8 mouse cellular contexts compared by ENCODE assay signal in genomic region chr12:69436839-69437501, GRCm38 (mm10).
DNase-seq lines count a peak whose midpoint lies in the region; ATAC-seq and TF ChIP-seq lines count a peak whose summit lies in the region.

No protein-coding gene starts in this region.

- no peaks in the 10 kb centered on the region for H3K4me1 ChIP-seq in forebrain, embryonic 11.5 days (replicated peaks; ENCODE audit: control insufficient read depth, insufficient read depth, low read length)
- H3K4me1 ChIP-seq in forebrain, embryonic 15.5 days: no peaks in the 10 kb centered on the region
- H3K4me1 ChIP-seq in cerebellum, adult 2 months (ENCODE audit: control insufficient read depth, insufficient read depth, low read length): no peaks in the 10 kb centered on the region

- peak; percentile 90 for ATAC-seq in forebrain, embryonic 11.5 days (replicated peaks; ENCODE audit: low FRiP score)
- ATAC-seq in forebrain, embryonic 15.5 days (replicated peaks): no peak
- ATAC-seq in inflammation-experienced regulatory T-cells, adult 6 months: peak; percentile 71

- no peak overlapping the region for H3K4me3 ChIP-seq in forebrain, embryonic 11.5 days (ENCODE audit: low read depth, low read length)
- H3K4me3 ChIP-seq in forebrain, embryonic 15.5 days: no peak overlapping the region
- H3K4me3 ChIP-seq in cerebellum, adult 2 months (replicated peaks; ENCODE audit: insufficient read depth, low read depth, low read length): no peak overlapping the region

- no peak for TF ChIP-seq POLR2A in cerebellum, adult 2 months (IDR thresholded peaks at IDR 0.05; ENCODE audit: borderline replicate concordance, insufficient read depth, low read length)

- no peaks in the 10 kb centered on the region for H3K27me3 ChIP-seq in forebrain, embryonic 11.5 days (ENCODE audit: control insufficient read depth, insufficient read depth, low read length)
- no peaks in the 10 kb centered on the region for H3K27me3 ChIP-seq in forebrain, embryonic 15.5 days
- H3K27me3 ChIP-seq in cerebellum, adult 2 months (ENCODE audit: control insufficient read depth, insufficient read depth, low read length): no peaks in the 10 kb centered on the region

- H3K9ac ChIP-seq in forebrain, embryonic 11.5 days (ENCODE audit: low read length): no peak overlapping the region
- no peak overlapping the region for H3K9ac ChIP-seq in forebrain, embryonic 15.5 days (replicated peaks)

- no peak overlapping the region for H3K4me2 ChIP-seq in forebrain, embryonic 11.5 days (ENCODE audit: low read depth, low read length, severe bottlenecking)
- no peak overlapping the region for H3K4me2 ChIP-seq in forebrain, embryonic 15.5 days (replicated peaks)

- H3K36me3 ChIP-seq in forebrain, embryonic 11.5 days (ENCODE audit: control insufficient read depth, insufficient read depth, low read length): no peaks in the 10 kb centered on the region
- no peaks in the 10 kb centered on the region for H3K36me3 ChIP-seq in forebrain, embryonic 15.5 days

- WGBS in forebrain, embryonic 11.5 days: 11% methylated on average over 10 of the region's 10 CpGs
- WGBS in forebrain, embryonic 15.5 days: 8% methylated on average over 10 of the region's 10 CpGs
- 40% methylated on average over 10 of the region's 10 CpGs for WGBS in cerebellum, adult 2 months

- DNase-seq in forebrain, embryonic 11.5 days (ENCODE audit: low spot score): peak; percentile 79
- DNase-seq in ovary, adult 18-20 months (ENCODE audit: low spot score): peak; percentile 39
- DNase-seq in ovary, postnatal 36 days (ENCODE audit: low spot score): no peak
- peak; percentile 64 to 69 for DNase-seq in right cerebral cortex, postnatal 36 days (ENCODE audit: low spot score in 2 of 2)
- DNase-seq in heart, postnatal 4 days: no peak
- no peak for DNase-seq in cerebellum, adult 2 months

- no peak for TF ChIP-seq CTCF in cerebellum, adult 2 months (IDR thresholded peaks at IDR 0.05; ENCODE audit: borderline replicate concordance, insufficient read depth, low read depth, low read length)

- H3K9me3 ChIP-seq in forebrain, embryonic 11.5 days (ENCODE audit: control insufficient read depth, low read length): no peaks in the 10 kb centered on the region
- no peaks in the 10 kb centered on the region for H3K9me3 ChIP-seq in forebrain, embryonic 15.5 days

- peak overlapping the region; percentile 19; the same call in 1 of the 2 replicates for H3K27ac ChIP-seq in forebrain, embryonic 11.5 days (ENCODE audit: low read depth, low read length)
- no peak overlapping the region for H3K27ac ChIP-seq in forebrain, embryonic 15.5 days (replicated peaks)
- no peak overlapping the region for H3K27ac ChIP-seq in cerebellum, adult 2 months (ENCODE audit: insufficient read depth, low read length)

Comparison
In these comparisons a context has a peak if more than half of its experiments do, and no peak if none do; other contexts are left out.
1. DNase-seq: peak in forebrain, embryonic 11.5 days (single experiment), ovary, adult 18-20 months (single experiment) and right cerebral cortex, postnatal 36 days (2 of 2); none in ovary, postnatal 36 days (single experiment), heart, postnatal 4 days (single experiment) and cerebellum, adult 2 months (0 of 2).